In the genomic region with DNA sequence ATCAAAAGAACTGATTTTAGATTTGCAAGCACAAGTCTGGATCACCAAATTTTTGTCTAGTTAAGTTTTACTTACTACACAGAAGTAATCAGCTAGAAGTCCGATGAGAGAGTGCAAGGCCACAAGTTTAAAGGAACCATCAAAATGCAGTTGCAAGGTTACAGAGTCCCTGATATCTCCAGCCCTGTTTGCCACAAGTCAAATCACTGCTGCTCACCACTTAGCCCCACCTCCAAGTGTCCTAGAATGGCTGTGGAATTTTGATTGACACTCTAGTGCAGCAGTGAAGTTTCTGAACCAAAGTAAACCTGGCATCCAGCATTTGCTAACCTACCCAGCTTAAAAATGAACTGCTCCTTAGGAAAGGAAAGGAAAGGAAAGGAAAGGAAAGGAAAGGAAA, we compare ENCODE assay signal across 13 mouse cellular contexts. TPM values are rescaled to one million over a fixed set of nuclear protein-coding genes. Genes with fewer than 3 reads are reported as not detected.
DNase-seq lines count a peak whose midpoint lies in the region; ATAC-seq and TF ChIP-seq lines count a peak whose summit lies in the region.
"Had no signal": no experiment of that assay in that cellular context is flagged by ENCODE, and none has a peak within 500 bp of the region (broad histone marks: within the 10 kb centered on the region; RNA-seq: fewer than 3 reads in every experiment).

No protein-coding gene starts in this region.

- no peaks in the 10 kb centered on the region for H3K4me1 ChIP-seq in hindbrain, embryonic 14.5 days (replicated peaks; ENCODE audit: control insufficient read depth, insufficient read depth, low read length)
- H3K4me1 ChIP-seq: embryonic facial prominence, embryonic 12.5 days; hindbrain, embryonic 13.5 days; midbrain, embryonic 10.5 days had no signal

- no peak overlapping the region for H3K9ac ChIP-seq in hindbrain, embryonic 14.5 days
- H3K9ac ChIP-seq: embryonic facial prominence, embryonic 12.5 days; hindbrain, embryonic 13.5 days had no signal

- no peak for TF ChIP-seq POLR2A in brain, embryonic 14.5 days (IDR thresholded peaks at IDR 0.05; ENCODE audit: borderline replicate concordance, extremely low read depth, insufficient read depth, insufficient read length, poor library complexity, severe bottlenecking)

- ATAC-seq in hindbrain, embryonic 14.5 days (ENCODE audit: low FRiP score) = no peak

- H3K27ac ChIP-seq in hindbrain, embryonic 14.5 days = no peak overlapping the region
- H3K27ac ChIP-seq: embryonic facial prominence, embryonic 12.5 days; hindbrain, embryonic 13.5 days; midbrain, embryonic 10.5 days had no signal

- WGBS in hindbrain, embryonic 14.5 days = 83% methylated on average over 1 of the region's 1 CpGs

- TF ChIP-seq CTCF in brain, embryonic 14.5 days (IDR thresholded peaks at IDR 0.05; ENCODE audit: borderline replicate concordance, extremely low read depth, insufficient read depth, insufficient read length) = no peak

- H3K4me3 ChIP-seq in hindbrain, embryonic 14.5 days (replicated peaks; ENCODE audit: low read length) = no peak overlapping the region
- H3K4me3 ChIP-seq: embryonic facial prominence, embryonic 12.5 days; hindbrain, embryonic 13.5 days; midbrain, embryonic 10.5 days had no signal

- H3K36me3 ChIP-seq in hindbrain, embryonic 14.5 days (replicated peaks; ENCODE audit: control insufficient read depth, insufficient read depth) = no peaks in the 10 kb centered on the region
- H3K36me3 ChIP-seq: embryonic facial prominence, embryonic 12.5 days; hindbrain, embryonic 13.5 days; midbrain, embryonic 10.5 days had no signal

- peak; percentile 17 for DNase-seq in embryo, embryonic 11 days
- no peak for DNase-seq in embryo, embryonic 9.5 days (ENCODE audit: extremely low spot score)
- peak; percentile 6 for DNase-seq in 3T3-L1 (ENCODE audit: low read depth, low spot score)
- peak; percentile 11 for DNase-seq in brain, embryonic 14.5 days (ENCODE audit: low read depth)
- peak; percentile 73 to 83 for DNase-seq in lung, adult 18-20 months
- DNase-seq in left cerebral cortex, adult 9 months (ENCODE audit: low spot score in 2 of 2) = no peak
- DNase-seq in right cerebral cortex, adult 18-20 months = no peak
- DNase-seq in hindbrain, embryonic 14.5 days (ENCODE audit: low spot score) = no peak
- DNase-seq: kidney, postnatal 14 days; left cerebral cortex, postnatal 4 days had no signal

- H3K9me3 ChIP-seq in hindbrain, embryonic 14.5 days (ENCODE audit: control insufficient read depth, low read length) = no peaks in the 10 kb centered on the region
- H3K9me3 ChIP-seq: embryonic facial prominence, embryonic 12.5 days; hindbrain, embryonic 13.5 days; midbrain, embryonic 10.5 days had no signal

- H3K27me3 ChIP-seq in hindbrain, embryonic 14.5 days (ENCODE audit: control insufficient read depth, insufficient read depth, low read length) = no peaks in the 10 kb centered on the region
- H3K27me3 ChIP-seq: embryonic facial prominence, embryonic 12.5 days; hindbrain, embryonic 13.5 days had no signal

- no peak overlapping the region for H3K4me2 ChIP-seq in hindbrain, embryonic 14.5 days (replicated peaks)
- H3K4me2 ChIP-seq: embryonic facial prominence, embryonic 12.5 days; hindbrain, embryonic 13.5 days had no signal

RNA-seq across cellular contexts. Expression of a gene that starts 39.0 kb away (rescaled TPM):
- polyA plus RNA-seq in brain, embryonic 14.5 days (2012; rRNA removed) = 2.3 and 3.4 TPM in 2 replicates
- 6.2 and 7.2 TPM in 2 replicates for polyA plus RNA-seq in hindbrain, embryonic 14.5 days (2014; fragmentation: Nextera tagmentation; extraction: Ambion mirVana)

Comparison
In these comparisons a context has a peak if more than half of its experiments do, and no peak if none do; other contexts are left out.
1. DNase-seq: peak in embryo, embryonic 11 days (single experiment), 3T3-L1 (single experiment), brain, embryonic 14.5 days (single experiment) and lung, adult 18-20 months (2 of 2); none in embryo, embryonic 9.5 days (single experiment), left cerebral cortex, adult 9 months (0 of 2), right cerebral cortex, adult 18-20 months (single experiment) and hindbrain, embryonic 14.5 days (single experiment).